Mouse (Mus musculus) ES-E14 (cell line): Measurements from ENCODE around the gene Acss3. TPM values are rescaled to one million over a fixed set of nuclear protein-coding genes. Genes with fewer than 3 reads are reported as not detected.

Source experiments
- DNase-seq: peaks from one replicate; pipeline ENCODE4 v3.0.0-alpha.2; 2013; ENCODE audit warnings: low read depth, low spot score
- H3K27ac ChIP-seq: 2 replicates; pipeline ENCODE4 v1.5.1; 2012; ENCODE audit warnings: low read depth, mild to moderate bottlenecking, low read length, moderate library complexity, mixed read lengths; ENCODE audit not compliant: poor library complexity, insufficient read depth, severe bottlenecking
- H3K36me3 ChIP-seq: 2 replicates; pipeline ENCODE4 v1.6.1; 2012; ENCODE audit warnings: mild to moderate bottlenecking, low read length, moderate library complexity, mixed read lengths; ENCODE audit not compliant: control insufficient read depth, poor library complexity, insufficient read depth, severe bottlenecking
- H3K4me1 ChIP-seq, 2 experiments: fragments of 150-350 bp in 1 of 2; sonication (generic) in 1 of 2; 2 replicates each; pipeline ENCODE4 v1.6.1; 2012; ENCODE audit warnings: low read length in 2 of 2, mild to moderate bottlenecking in 1 of 2, mixed read lengths in 1 of 2; ENCODE audit not compliant: control insufficient read depth in 2 of 2, insufficient read depth in 2 of 2, poor library complexity in 1 of 2
- H3K4me3 ChIP-seq, 2 experiments: fragments of 150-350 bp in 1 of 2; sonication (generic) in 1 of 2; 2 replicates each; pipeline ENCODE4 v1.5.1; 2012; ENCODE audit warnings: low read length in 2 of 2, low read depth in 1 of 2, mild to moderate bottlenecking in 1 of 2, mixed read lengths in 1 of 2; ENCODE audit not compliant: insufficient read depth in 1 of 2, poor library complexity in 1 of 2, severe bottlenecking in 1 of 2
- H3K9ac ChIP-seq: 2 replicates; pipeline ENCODE4 v1.6.1; 2012; ENCODE audit warnings: low read depth, mild to moderate bottlenecking, low read length, mixed read lengths; ENCODE audit not compliant: poor library complexity, insufficient read depth, severe bottlenecking
- H3K9me3 ChIP-seq: fragments of 150-350 bp; sonication (generic); 2 replicates; pipeline ENCODE4 v1.6.1; 2012; ENCODE audit warnings: low read depth, mild to moderate bottlenecking, low read length; ENCODE audit not compliant: control insufficient read depth, insufficient read depth
- CHD2 ChIP-seq: IDR thresholded peaks from 2 replicates; pipeline ENCODE4 v1.6.1; 2014; ENCODE audit warnings: mild to moderate bottlenecking, low read depth, low read length, inconsistent platforms
- HCFC1 ChIP-seq: IDR thresholded peaks from 2 replicates; pipeline ENCODE4 v1.6.1; 2012; ENCODE audit warnings: low read length, inconsistent platforms, borderline replicate concordance; ENCODE audit not compliant: insufficient read depth
- MAFK ChIP-seq: IDR thresholded peaks from 2 replicates; pipeline ENCODE4 v1.6.1; 2014; ENCODE audit warnings: mild to moderate bottlenecking, low read depth, low read length, inconsistent platforms; ENCODE audit not compliant: insufficient read depth
- ZC3H11A ChIP-seq: IDR thresholded peaks from 2 replicates; pipeline ENCODE4 v1.6.1; 2012; ENCODE audit warnings: low read depth, mild to moderate bottlenecking, inconsistent platforms, low read length, borderline replicate concordance
- ZNF384 ChIP-seq: IDR thresholded peaks from 2 replicates; pipeline ENCODE4 v1.6.1; 2012; ENCODE audit warnings: low read depth, low read length, inconsistent platforms
- in situ Hi-C, 2 experiments: fragments of 600-800 bp; cut with MboI; formaldehyde crosslinking; loops; one replicate each; pipeline ENCODE4 v1.15.1; 2025; ENCODE audit warnings: low sequenced_read_pairs in 2 of 2, inconsistent platforms in 1 of 2; ENCODE audit not compliant: unreplicated experiment in 2 of 2
- total RNA-seq: library from RNA; depleted of rRNA; stranded (reverse); fragments of 300-350 nt; gene quantifications from 2 replicates; pipeline ENCODE4 v1.2.3, GENCODE M21; 2012; rRNA removed

Gene Acss3
- total RNA-seq = 0.22 and 0.69 TPM in 2 replicates

DNA sequence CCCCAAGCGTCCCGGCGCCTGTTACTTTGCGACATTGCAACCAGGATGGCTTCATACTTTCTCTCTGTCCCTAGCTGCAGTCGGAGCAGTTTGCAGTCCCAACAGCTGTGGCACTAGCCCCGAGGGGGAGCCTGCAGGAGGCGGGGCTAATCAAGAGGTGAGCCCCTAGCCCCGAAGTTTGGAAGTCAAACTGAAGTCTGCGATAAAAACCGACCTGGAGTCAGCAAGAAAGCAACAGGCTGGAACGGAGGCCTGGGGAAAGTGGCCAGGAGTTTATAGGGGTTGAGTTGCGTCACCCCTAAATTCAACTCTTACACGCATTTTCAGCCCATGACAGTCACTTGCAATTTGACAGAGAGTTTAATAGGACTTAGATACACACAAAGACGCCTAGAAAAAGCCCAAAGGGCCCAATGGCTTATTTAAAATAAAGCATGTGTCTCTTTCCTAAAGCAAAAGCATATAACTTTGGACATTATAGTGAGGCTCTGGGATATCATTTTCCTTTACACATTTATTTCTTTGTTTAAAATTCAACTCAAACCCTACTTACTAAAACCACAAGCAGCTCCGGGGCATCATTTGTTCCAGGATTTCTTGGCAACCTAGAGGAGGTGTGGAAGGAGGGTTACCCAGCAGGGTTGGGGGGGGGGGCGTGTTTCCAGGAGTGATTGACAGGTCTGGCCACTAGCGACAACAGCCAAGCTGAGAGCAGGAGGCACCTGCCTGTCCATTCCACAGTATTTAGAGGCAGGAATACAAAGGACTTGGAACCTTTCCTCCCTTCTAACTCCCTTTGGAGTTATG lies at the start of gene Acss3:
Acss3 (minus strand) TSS at position 140 of the 807 bp plus-strand sequence.
- TF ChIP-seq ZC3H11A = no peak
- no peak for TF ChIP-seq HCFC1
- no peak for TF ChIP-seq MAFK
- no peak for TF ChIP-seq ZNF384
- TF ChIP-seq CHD2 = no peak
- peak within 1 kb of the TSS; percentile 80 for H3K9ac ChIP-seq
- H3K4me3 ChIP-seq = peak within 1 kb of the TSS; percentile 70 to 75
- in situ Hi-C loops = no loop called here
- no peaks in the 10 kb centered on the region for H3K4me1 ChIP-seq
- peak; percentile 51 for DNase-seq
- no peaks in the 10 kb centered on the region for H3K9me3 ChIP-seq
- H3K27ac ChIP-seq = no peak within 1 kb of the TSS
- H3K36me3 ChIP-seq = no peaks in the 10 kb centered on the region

DNA sequence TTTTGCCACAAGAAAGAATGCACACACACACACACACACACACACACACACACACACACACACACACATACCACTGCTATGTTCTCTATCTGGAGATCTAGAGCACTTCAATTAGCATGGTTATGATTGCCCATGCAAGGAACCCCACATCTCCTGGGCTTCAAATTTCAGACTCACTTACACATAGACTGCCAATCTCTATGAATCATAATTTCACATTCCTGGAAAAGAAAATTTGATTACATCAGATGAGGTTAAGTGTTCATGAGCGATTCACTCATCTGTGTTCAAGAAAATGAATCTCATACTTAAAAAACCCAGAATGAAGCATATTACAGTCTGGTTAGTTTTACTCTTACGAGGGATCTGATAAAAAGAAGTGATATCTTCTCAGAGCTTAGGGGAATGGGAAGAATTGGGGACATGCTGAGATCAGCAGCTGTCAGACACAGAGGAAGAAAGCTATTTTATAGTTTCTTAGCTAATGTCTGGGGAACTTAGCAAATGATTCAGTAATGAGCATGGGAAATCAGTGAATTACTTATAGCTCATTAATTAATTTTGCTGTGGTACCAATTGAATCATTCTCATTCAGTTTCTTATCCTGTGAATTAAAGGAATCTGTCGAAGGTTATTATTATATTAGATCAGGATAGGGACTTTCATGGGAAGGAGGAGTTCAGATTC lies 48.7 kb upstream of the Acss3 start:
- Histone ChIP-seq H3K36me3 (no peaks in the 10 kb centered on the region), H3K9ac (no peak overlapping the region), H3K4me1 (no peaks in the 10 kb centered on the region), H3K4me3 (no peak overlapping the region), H3K9me3 (no peaks in the 10 kb centered on the region), H3K27ac (no peak overlapping the region)
- no peak for DNase-seq
- in situ Hi-C loops = no loop called here
- TF ChIP-seq CHD2 (no peak), MAFK (no peak), ZNF384 (no peak), ZC3H11A (no peak), HCFC1 (no peak)

DNA sequence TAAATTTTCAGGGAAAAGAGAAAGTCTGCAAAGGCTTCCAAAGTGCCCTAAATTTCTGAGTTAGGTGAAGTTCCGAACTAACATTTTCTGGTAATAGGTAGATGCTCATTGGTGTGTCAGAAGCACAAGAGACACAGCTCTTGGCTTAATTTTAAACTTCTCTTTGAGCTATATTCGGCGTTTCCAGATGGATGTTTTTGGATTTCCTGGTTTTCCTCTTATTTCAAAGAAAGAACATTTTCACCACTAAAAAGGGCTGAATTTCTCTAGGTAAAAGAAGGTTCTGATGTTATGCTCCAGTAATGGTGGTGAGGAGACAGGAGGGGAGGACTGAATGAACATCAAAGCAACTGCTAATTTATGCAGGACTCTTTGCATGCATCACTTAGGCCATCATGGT lies 43.0 kb upstream of the Acss3 start:
- no peaks in the 10 kb centered on the region for H3K4me1 ChIP-seq
- no peaks in the 10 kb centered on the region for H3K9me3 ChIP-seq
- H3K4me3 ChIP-seq = no peak overlapping the region
- H3K9ac ChIP-seq = no peak overlapping the region
- TF ChIP-seq MAFK = no peak
- no peak for TF ChIP-seq ZC3H11A
- no peak for TF ChIP-seq HCFC1
- TF ChIP-seq ZNF384 = no peak
- TF ChIP-seq CHD2 = no peak
- H3K36me3 ChIP-seq = no peaks in the 10 kb centered on the region
- in situ Hi-C loops = no loop called here
- no peak for DNase-seq
- no peak overlapping the region for H3K27ac ChIP-seq

DNA sequence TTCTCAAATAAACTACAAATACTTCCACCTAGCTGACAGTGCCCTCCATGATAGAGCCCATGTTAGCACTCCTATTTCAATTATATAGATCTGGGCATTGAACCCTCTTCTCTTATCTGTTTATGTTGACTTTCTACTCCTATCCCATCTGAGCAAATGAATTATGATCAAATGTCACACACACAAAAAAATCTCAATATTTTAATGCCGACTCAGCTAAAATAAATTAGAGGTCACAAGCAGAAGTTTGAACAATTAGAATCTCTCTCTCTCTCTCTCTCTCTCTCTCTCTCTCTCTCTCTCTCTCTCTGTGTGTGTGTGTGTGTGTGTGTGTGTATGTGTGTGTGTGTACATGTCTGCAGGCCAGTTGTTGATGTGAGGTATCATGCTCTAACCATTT lies 25.3 kb upstream of the Acss3 start:
- Histone ChIP-seq H3K27ac (no peak overlapping the region), H3K9ac (no peak overlapping the region), H3K9me3 (no peaks in the 10 kb centered on the region), H3K36me3 (no peaks in the 10 kb centered on the region), H3K4me3 (no peak overlapping the region), H3K4me1 (no peaks in the 10 kb centered on the region)
- in situ Hi-C loops = no loop called here
- DNase-seq = no peak
- TF ChIP-seq MAFK (peak; percentile 91), HCFC1 (no peak)
